Mouse (Mus musculus) small intestine, adult 2 months (tissue): ENCODE results near the gene AA467197.

Source experiments
- CTCF ChIP-seq: fragments of 200-500 bp; IDR thresholded peaks from 2 replicates; pipeline ENCODE4 v1.5.1; 2012; ENCODE audit warnings: low read depth, mild to moderate bottlenecking, control low read depth, inconsistent platforms, low read length, moderate library complexity, mixed read lengths; ENCODE audit not compliant: insufficient replicate concordance, insufficient read length; ENCODE audit errors: extremely low read depth
- POLR2A ChIP-seq: fragments of 200-500 bp; IDR thresholded peaks from 2 replicates; pipeline ENCODE4 v1.6.1; 2012; ENCODE audit warnings: low read depth, mild to moderate bottlenecking, control low read depth, inconsistent platforms, low read length, moderate library complexity

DNA sequence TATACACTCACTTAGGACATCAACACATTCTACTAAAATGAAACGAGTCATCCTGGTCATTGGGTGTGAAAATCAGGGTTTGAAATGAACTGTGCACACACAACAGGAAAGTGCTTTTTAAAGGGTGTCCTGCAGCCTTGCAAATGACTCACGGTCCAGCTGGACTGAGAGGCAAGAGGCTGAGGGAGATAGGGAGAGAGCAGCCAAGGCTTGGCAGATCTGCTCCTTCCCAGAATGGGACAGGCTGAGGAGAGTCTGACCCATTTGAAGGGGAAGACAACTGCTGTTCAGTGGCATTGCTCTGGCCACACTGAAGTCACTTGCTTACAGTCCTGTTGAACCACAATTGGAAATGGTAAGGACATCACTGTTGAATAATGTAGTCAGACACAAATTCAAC, 37.0 kb upstream of the AA467197 start:
- no peak for TF ChIP-seq CTCF
- TF ChIP-seq POLR2A: no peak
